Mouse (Mus musculus) kidney, embryonic 15.5 days (tissue): ENCODE results near the gene Pofut2. TPM values are rescaled to one million over a fixed set of nuclear protein-coding genes. Genes with fewer than 3 reads are reported as not detected.

ENCODE experiments used
- ATAC-seq: fragments of 200-750 bp; cut with Nextera tagmentation; replicated peaks from 2 replicates; pipeline ENCODE4 v1.8.0; 2017; ENCODE audit warnings: moderate TSS enrichment; ENCODE audit not compliant: low FRiP score
- H3K27ac ChIP-seq: fragments of 300-500 bp; sonication (generic); 2 replicates; pipeline ENCODE4 v1.5.1; 2015; ENCODE audit warnings: mild to moderate bottlenecking, inconsistent platforms
- H3K27me3 ChIP-seq: fragments of 300-500 bp; sonication (generic); 2 replicates; pipeline ENCODE4 v1.6.1; 2015; ENCODE audit warnings: inconsistent platforms
- H3K36me3 ChIP-seq: fragments of 300-500 bp; sonication (generic); 2 replicates; pipeline ENCODE4 v1.6.1; 2015; ENCODE audit warnings: inconsistent platforms
- H3K4me1 ChIP-seq: fragments of 300-500 bp; sonication (generic); 2 replicates; pipeline ENCODE4 v1.6.1; 2015; ENCODE audit warnings: inconsistent platforms
- H3K4me2 ChIP-seq: fragments of 300-500 bp; sonication (generic); 2 replicates; pipeline ENCODE4 v1.6.1; 2015; ENCODE audit warnings: moderate library complexity, mild to moderate bottlenecking, inconsistent platforms
- H3K4me3 ChIP-seq: fragments of 300-500 bp; sonication (generic); replicated peaks from 2 replicates; pipeline ENCODE4 v1.5.1; 2015; ENCODE audit warnings: mild to moderate bottlenecking, inconsistent platforms
- H3K9ac ChIP-seq: fragments of 300-500 bp; sonication (generic); 2 replicates; pipeline ENCODE4 v1.6.1; 2015; ENCODE audit warnings: mild to moderate bottlenecking, inconsistent platforms
- H3K9me3 ChIP-seq: fragments of 300-500 bp; sonication (generic); replicated peaks from 2 replicates; pipeline ENCODE4 v1.6.1; 2016; ENCODE audit warnings: inconsistent platforms
- WGBS: fragments of 180-500 bp; shearing (Covaris S2); methylation state at CpG from one replicate; pipeline ENCODE4 v1.1.7; 2015; ENCODE audit warnings: mixed read lengths; 5-methylcytosine and 5-hydroxymethylcytosine counted together
- polyA plus RNA-seq: library from polyadenylated mRNA; unstranded; fragments of >200 nt; fragmentation: Nextera tagmentation; extraction: Ambion mirVana; gene quantifications from 2 replicates; pipeline ENCODE4 v1.2.1, GENCODE M21; 2015

Gene Pofut2
- polyA plus RNA-seq, 1 experiment from 2014 or later, result 134 TPM

GRCm38 (mm10) chr10:77233230-77233629, 25.8 kb upstream of the Pofut2 start:
- no peak for ATAC-seq
- no peak overlapping the region for H3K4me2 ChIP-seq
- 0 out of 2 replicates have a peak, but pooled peaks cover 4% of the 10 kb centered on the region for H3K9me3 ChIP-seq
- H3K4me3 ChIP-seq, result no peak overlapping the region
- H3K27me3 ChIP-seq, result no peaks in the 10 kb centered on the region
- H3K4me1 ChIP-seq, result peaks cover 27% of the 10 kb centered on the region
- H3K9ac ChIP-seq, result no peak overlapping the region
- H3K27ac ChIP-seq, result no peak overlapping the region
- WGBS, result 89% methylated on average over 1 of the region's 1 CpGs
- H3K36me3 ChIP-seq, result no peaks in the 10 kb centered on the region

- WGBS, result 55% methylated on average over 12 of the region's 12 CpGs
- no peak for ATAC-seq
- no peak overlapping the region for H3K9ac ChIP-seq
- no peak overlapping the region for H3K27ac ChIP-seq
- H3K4me1 ChIP-seq, result peaks cover 22% of the 10 kb centered on the region
- 0 out of 2 replicates have a peak, but pooled peaks cover 4% of the 10 kb centered on the region for H3K9me3 ChIP-seq
- H3K4me3 ChIP-seq, result no peak overlapping the region
- no peaks in the 10 kb centered on the region for H3K27me3 ChIP-seq
- no peak overlapping the region for H3K4me2 ChIP-seq
- H3K36me3 ChIP-seq, result no peaks in the 10 kb centered on the region
Observed at GRCm38 (mm10) chr10:77234991-77235616, 23.9 kb upstream of the Pofut2 start.

DNA sequence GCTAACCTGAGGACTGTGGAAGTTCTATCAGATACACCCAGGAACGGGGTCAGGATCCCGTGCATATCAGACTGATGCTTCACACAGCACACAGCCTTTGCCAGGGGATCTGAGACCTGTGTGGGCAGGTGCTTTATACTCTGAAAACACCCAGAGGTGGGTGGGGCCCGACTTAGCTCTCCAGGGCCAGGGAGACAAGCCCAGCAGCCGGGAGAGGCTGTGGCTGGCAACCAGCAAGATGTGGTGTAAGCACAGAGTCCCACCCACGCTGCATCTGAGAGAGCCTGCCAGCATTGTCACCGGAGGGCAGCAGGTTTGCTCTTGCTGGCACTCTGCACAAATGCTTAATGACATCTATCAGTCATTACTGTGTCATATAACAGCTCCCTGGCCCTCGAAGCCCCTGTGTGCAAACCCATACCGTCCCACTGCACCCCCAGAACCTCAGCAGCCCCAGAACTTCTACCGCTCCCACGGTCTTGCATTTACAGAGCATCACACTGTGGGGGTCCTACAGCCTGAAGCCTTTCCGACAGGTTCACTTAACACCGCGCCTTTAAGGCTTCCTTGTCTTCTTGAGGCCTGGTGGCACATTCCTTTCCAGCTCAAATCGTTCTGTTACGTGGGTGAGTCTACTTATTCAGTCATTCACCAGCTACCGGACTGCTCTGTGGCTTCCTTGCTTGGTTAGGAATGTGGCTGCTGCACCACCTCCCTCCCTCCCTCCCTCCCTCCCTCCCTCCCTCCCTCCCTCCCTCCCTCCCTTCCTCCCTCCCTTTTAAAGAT, 21.0 kb upstream of the Pofut2 start:
- Histone ChIP-seq H3K4me1 (peaks cover 28% of the 10 kb centered on the region), H3K27me3 (no peaks in the 10 kb centered on the region), H3K9ac (no peak overlapping the region), H3K27ac (no peak overlapping the region), H3K9me3 (peaks cover 4% of the 10 kb centered on the region; the same call in 1 of the 2 replicates), H3K4me2 (no peak overlapping the region), H3K4me3 (no peak overlapping the region), H3K36me3 (no peaks in the 10 kb centered on the region)
- 73% methylated on average over 16 of the region's 16 CpGs for WGBS
- ATAC-seq, result no peak

DNA sequence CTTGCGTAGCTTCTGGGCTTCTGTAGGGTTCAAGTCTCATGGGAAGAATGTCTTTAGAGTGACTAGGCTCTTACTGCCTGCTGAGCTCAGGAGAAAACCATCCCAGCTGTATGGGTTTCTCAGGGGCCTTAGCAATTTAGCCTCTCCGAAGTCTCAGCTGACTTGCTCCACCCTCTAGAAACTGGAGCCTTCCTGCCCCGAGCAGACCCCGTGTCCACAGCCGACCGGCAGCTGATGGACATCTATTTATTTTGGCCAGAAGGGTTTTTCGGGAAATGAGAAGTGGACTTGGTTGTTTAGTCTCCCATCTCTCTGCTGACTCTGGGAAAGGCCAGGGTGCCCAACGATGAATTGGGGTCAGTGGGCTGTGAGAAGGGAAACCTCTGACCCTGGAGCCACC, 18.3 kb upstream of the Pofut2 start:
- peaks cover 22% of the 10 kb centered on the region for H3K4me1 ChIP-seq
- ATAC-seq, result peak; percentile 61
- no peaks in the 10 kb centered on the region for H3K36me3 ChIP-seq
- 0 out of 2 replicates have a peak overlapping the region, but pooled peaks have one; percentile 34 for H3K27ac ChIP-seq
- no peaks in the 10 kb centered on the region for H3K27me3 ChIP-seq
- peaks cover 4% of the 10 kb centered on the region; the same call in 1 of the 2 replicates for H3K9me3 ChIP-seq
- WGBS, result 24% methylated on average over 8 of the region's 8 CpGs
- no peak overlapping the region for H3K4me3 ChIP-seq
- H3K9ac ChIP-seq, result no peak overlapping the region
- no peak overlapping the region for H3K4me2 ChIP-seq

GRCm38 (mm10) chr10:77242396-77242795, 16.6 kb upstream of the Pofut2 start:
- Histone ChIP-seq H3K27ac (no peak overlapping the region), H3K9me3 (no peaks in the 10 kb centered on the region; the same call in 1 of the 2 replicates), H3K9ac (no peak overlapping the region), H3K4me2 (no peak overlapping the region), H3K4me3 (no peak overlapping the region), H3K4me1 (peaks cover 23% of the 10 kb centered on the region), H3K36me3 (no peaks in the 10 kb centered on the region), H3K27me3 (no peaks in the 10 kb centered on the region)
- no peak for ATAC-seq
- 78% methylated on average over 3 of the region's 3 CpGs for WGBS

DNA sequence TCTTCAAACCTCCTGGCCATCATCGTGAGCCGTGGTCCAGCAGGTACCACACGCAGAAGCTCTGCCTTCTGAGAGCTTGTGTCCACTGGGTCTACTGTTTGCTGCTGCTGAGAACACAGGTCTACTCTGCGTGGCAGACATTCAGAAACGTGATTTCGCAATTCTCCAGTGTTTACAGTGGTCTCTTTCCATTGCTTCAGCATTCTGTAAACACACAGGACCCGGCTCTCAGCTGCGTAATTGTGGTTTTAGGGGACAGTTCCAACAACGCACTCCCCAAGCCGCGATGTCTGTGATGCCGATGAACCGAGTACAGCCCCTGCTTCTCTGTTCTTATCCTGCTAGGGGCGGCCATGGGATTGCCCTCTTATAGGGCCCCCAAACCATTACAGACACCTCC, 16.1 kb upstream of the Pofut2 start:
- 86% methylated on average over 14 of the region's 14 CpGs for WGBS
- no peak for ATAC-seq

GRCm38 (mm10) chr10:77243572-77244161, 15.4 kb upstream of the Pofut2 start:
- Histone ChIP-seq H3K9me3 (no peaks in the 10 kb centered on the region; the same call in 1 of the 2 replicates), H3K4me1 (peaks cover 27% of the 10 kb centered on the region), H3K27me3 (no peaks in the 10 kb centered on the region), H3K27ac (0 out of 2 replicates have a peak overlapping the region, but pooled peaks have one; percentile 16), H3K9ac (no peak overlapping the region), H3K36me3 (no peaks in the 10 kb centered on the region), H3K4me2 (no peak overlapping the region), H3K4me3 (no peak overlapping the region)
- WGBS, result 70% methylated on average over 11 of the region's 11 CpGs
- ATAC-seq, result no peak

More for the DNA sequence above, 16.1 kb upstream of the Pofut2 start:
- Histone ChIP-seq H3K27me3 (no peaks in the 10 kb centered on the region), H3K4me1 (peaks cover 27% of the 10 kb centered on the region), H3K4me3 (no peak overlapping the region), H3K27ac (no peak overlapping the region), H3K36me3 (no peaks in the 10 kb centered on the region), H3K4me2 (no peak overlapping the region), H3K9ac (no peak overlapping the region), H3K9me3 (no peaks in the 10 kb centered on the region; the same call in 1 of the 2 replicates)

DNA sequence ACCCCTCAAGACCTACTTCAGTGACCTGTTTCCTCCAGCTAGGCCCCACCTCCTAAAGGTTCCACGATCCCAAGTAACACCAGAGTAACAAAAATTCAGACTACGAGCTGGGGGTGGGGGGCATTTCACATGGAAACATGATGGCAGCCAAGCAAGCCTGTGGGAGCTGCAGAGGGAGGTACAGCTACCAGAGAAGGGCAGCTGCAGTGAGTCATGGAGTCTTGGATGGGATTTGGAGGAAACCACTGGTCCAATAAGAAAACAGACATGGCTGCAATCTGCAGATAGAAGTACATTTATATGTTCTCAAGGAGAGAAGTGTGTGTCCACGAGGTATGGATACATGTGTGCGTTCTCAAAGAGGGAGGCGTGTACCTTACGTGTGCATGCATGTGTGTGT, 14.2 kb upstream of the Pofut2 start:
- Histone ChIP-seq H3K4me3 (no peak overlapping the region), H3K9ac (no peak overlapping the region), H3K9me3 (no peaks in the 10 kb centered on the region; the same call in 1 of the 2 replicates), H3K4me1 (peaks cover 31% of the 10 kb centered on the region), H3K4me2 (no peak overlapping the region), H3K36me3 (no peaks in the 10 kb centered on the region), H3K27ac (no peak overlapping the region), H3K27me3 (no peaks in the 10 kb centered on the region)
- 92% methylated on average over 6 of the region's 6 CpGs for WGBS
- no peak for ATAC-seq

DNA sequence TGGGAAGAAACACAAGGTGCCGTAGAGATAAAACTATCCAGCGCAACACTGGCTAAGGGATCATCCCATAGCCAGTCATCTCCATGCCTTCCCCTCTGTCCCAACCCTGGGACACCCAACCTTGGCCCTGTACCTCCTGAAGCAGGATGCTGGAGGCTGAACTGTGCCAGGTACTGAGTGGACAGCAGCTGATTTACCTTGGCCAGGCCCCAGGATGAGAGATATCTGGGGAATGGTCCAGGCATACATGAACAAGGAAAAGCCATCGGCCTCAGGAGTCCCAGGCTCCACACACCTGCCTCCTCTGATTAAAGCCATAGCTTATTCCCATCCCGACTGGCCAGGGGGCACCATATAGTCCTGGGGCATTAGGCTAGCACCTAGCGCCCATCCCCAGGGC, 12.0 kb upstream of the Pofut2 start:
- Histone ChIP-seq H3K27me3 (no peaks in the 10 kb centered on the region), H3K4me1 (peaks cover 37% of the 10 kb centered on the region), H3K27ac (no peak overlapping the region), H3K4me3 (no peak overlapping the region), H3K36me3 (no peaks in the 10 kb centered on the region), H3K9ac (no peak overlapping the region), H3K4me2 (no peak overlapping the region), H3K9me3 (no peaks in the 10 kb centered on the region)
- WGBS, result 85% methylated on average over 5 of the region's 5 CpGs
- no peak for ATAC-seq

- no peak for ATAC-seq
- Histone ChIP-seq H3K36me3 (no peaks in the 10 kb centered on the region), H3K4me3 (no peak overlapping the region), H3K4me2 (no peak overlapping the region), H3K27ac (no peak overlapping the region), H3K9me3 (no peaks in the 10 kb centered on the region), H3K9ac (no peak overlapping the region), H3K27me3 (no peaks in the 10 kb centered on the region), H3K4me1 (peaks cover 43% of the 10 kb centered on the region)
- 43% methylated on average over 7 of the region's 7 CpGs for WGBS
Observed at GRCm38 (mm10) chr10:77247707-77248106, 11.3 kb upstream of the Pofut2 start.

GRCm38 (mm10) chr10:77251223-77251783, 7.7 kb upstream of the Pofut2 start:
- H3K27ac ChIP-seq, result peak overlapping the region; percentile 69
- H3K9ac ChIP-seq, result 0 out of 2 replicates have a peak overlapping the region, but pooled peaks have one; percentile 8
- ATAC-seq, result 0 out of 2 replicates have a peak, but pooled peaks have one; percentile 3
- 57% methylated on average over 18 of the region's 18 CpGs for WGBS
- no peaks in the 10 kb centered on the region for H3K27me3 ChIP-seq
- H3K4me3 ChIP-seq, result 0 out of 2 replicates have a peak overlapping the region, but pooled peaks have one; percentile 6
- H3K9me3 ChIP-seq, result no peaks in the 10 kb centered on the region
- peak overlapping the region; percentile 36 for H3K4me2 ChIP-seq
- H3K36me3 ChIP-seq, result no peaks in the 10 kb centered on the region
- peaks cover 65% of the 10 kb centered on the region for H3K4me1 ChIP-seq
